Mouse (Mus musculus) kidney, adult 2 months (tissue): ENCODE results near the gene Gm7138. TPM values are rescaled to one million over a fixed set of nuclear protein-coding genes. Genes with fewer than 3 reads are reported as not detected.

Experiments
- DNase-seq: peaks from one replicate; pipeline ENCODE4 v3.0.0; 2021
- H3K27ac ChIP-seq: fragments of 200-500 bp; 2 replicates; pipeline ENCODE4 v1.5.1; 2012; ENCODE audit warnings: low read depth, low read length, control low read depth, inconsistent platforms; ENCODE audit not compliant: insufficient read depth
- H3K27me3 ChIP-seq: fragments of 200-500 bp; replicated peaks from 2 replicates; pipeline ENCODE4 v1.6.1; 2012; ENCODE audit warnings: mild to moderate bottlenecking, moderate library complexity, low read length, inconsistent platforms; ENCODE audit not compliant: control insufficient read depth, insufficient read depth
- H3K36me3 ChIP-seq: fragments of 200-500 bp; 2 replicates; pipeline ENCODE4 v1.6.1; 2012; ENCODE audit warnings: mild to moderate bottlenecking, moderate library complexity, low read length, inconsistent platforms; ENCODE audit not compliant: control insufficient read depth, insufficient read depth
- H3K4me1 ChIP-seq: fragments of 200-500 bp; 2 replicates; pipeline ENCODE4 v1.6.1; 2011; ENCODE audit warnings: low read length; ENCODE audit not compliant: control insufficient read depth, insufficient read depth
- H3K4me3 ChIP-seq: fragments of 200-500 bp; 2 replicates; pipeline ENCODE4 v1.5.1; 2011; ENCODE audit warnings: mild to moderate bottlenecking, low read depth, low read length, control low read depth; ENCODE audit not compliant: insufficient read depth
- CTCF ChIP-seq: fragments of 200-500 bp; conservative IDR thresholded peaks from 2 replicates; pipeline ENCODE4 v1.5.1; 2011; ENCODE audit warnings: low read depth, mild to moderate bottlenecking, control low read depth, low read length, moderate library complexity, mixed read lengths; ENCODE audit not compliant: insufficient read depth, insufficient read length
- POLR2A ChIP-seq: fragments of 200-500 bp; IDR thresholded peaks from one replicate; pipeline ENCODE4 v1.6.1; 2011; ENCODE audit warnings: low read depth, low read length, control low read depth
- WGBS: fragments of 180-500 bp; shearing (Covaris S2); methylation state at CpG from one replicate; pipeline ENCODE4 v1.1.7; 2018; 5-methylcytosine and 5-hydroxymethylcytosine counted together
- polyA plus RNA-seq: library from polyadenylated mRNA; depleted of rRNA; stranded (reverse); fragments of >200 nt; gene quantifications from 2 replicates; pipeline ENCODE4 v1.2.3, GENCODE M21; 2012; rRNA removed

Gm7138 gene
- polyA plus RNA-seq, 1 experiment = not detected

DNA sequence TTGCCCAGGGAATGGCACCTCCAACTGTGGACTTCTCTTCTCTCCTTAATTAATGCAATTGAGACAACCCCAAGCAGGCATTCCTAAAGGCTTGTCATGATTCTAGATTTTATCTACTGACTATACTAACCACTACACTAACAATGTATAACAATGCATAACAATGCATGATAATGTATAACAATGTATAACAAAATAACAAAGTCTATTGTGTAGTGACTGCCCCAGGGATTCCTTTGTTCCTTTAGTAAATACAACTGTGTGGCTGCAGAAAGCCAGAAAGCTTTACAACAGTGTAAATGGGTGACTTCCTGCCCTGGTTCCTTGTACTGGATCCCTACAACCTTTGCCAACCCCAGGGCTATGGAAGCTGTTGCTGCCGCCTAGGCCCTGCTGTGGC lies 40.8 kb downstream of the Gm7138 start:
- Histone ChIP-seq H3K36me3 (no peaks in the 10 kb centered on the region), H3K4me1 (no peaks in the 10 kb centered on the region), H3K27ac (no peak overlapping the region), H3K4me3 (no peak overlapping the region), H3K27me3 (no peaks in the 10 kb centered on the region)
- no peak for TF ChIP-seq CTCF
- TF ChIP-seq POLR2A = no peak
- DNase-seq = no peak
- 93% methylated on average over 1 of the region's 1 CpGs for WGBS

GRCm38 (mm10) chr10:77729241-77729640 lies 47.5 kb downstream of the Gm7138 start:
- DNase-seq = peak; percentile 4
- WGBS = 52% methylated on average over 4 of the region's 4 CpGs
- TF ChIP-seq CTCF (peak; percentile 44), POLR2A (no peak)

DNA sequence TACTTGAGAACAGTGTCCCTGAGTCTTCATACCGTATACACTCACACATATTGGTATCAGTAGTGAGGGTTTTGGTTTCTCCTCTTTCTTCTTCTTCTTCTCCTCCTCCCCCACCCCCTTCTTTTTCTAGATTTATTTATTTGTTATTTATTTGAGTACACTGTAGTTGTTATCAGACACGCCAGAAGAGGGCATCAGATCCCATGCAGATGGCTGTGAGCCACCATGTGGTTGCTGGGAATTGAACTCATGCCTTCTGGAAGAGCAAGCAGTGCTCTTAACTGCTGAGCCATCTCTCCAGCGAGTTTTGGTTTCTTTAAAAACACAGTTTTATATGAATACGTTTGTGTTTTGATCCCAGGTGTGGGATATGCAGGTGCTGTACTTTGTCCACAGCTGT lies 48.5 kb downstream of the Gm7138 start:
- no peak overlapping the region for H3K27ac ChIP-seq
- no peaks in the 10 kb centered on the region for H3K27me3 ChIP-seq
- no peak for TF ChIP-seq POLR2A
- 0 out of 2 replicates have a peak, but pooled peaks have one; percentile 17 for TF ChIP-seq CTCF
- no peak for DNase-seq
- no peak overlapping the region for H3K4me3 ChIP-seq
- 66% methylated on average over 4 of the region's 4 CpGs for WGBS
- no peaks in the 10 kb centered on the region for H3K4me1 ChIP-seq
- H3K36me3 ChIP-seq = no peaks in the 10 kb centered on the region

More at GRCm38 (mm10) chr10:77729241-77729640, 47.5 kb downstream of the Gm7138 start:
- no peaks in the 10 kb centered on the region for H3K27me3 ChIP-seq
- no peaks in the 10 kb centered on the region for H3K36me3 ChIP-seq
- no peak overlapping the region for H3K27ac ChIP-seq
- no peak overlapping the region for H3K4me3 ChIP-seq
- H3K4me1 ChIP-seq = no peaks in the 10 kb centered on the region

Other genes with a start within 250 kb of the Gm7138 start
- gene Itgb2, start 246.7 kb downstream of the Gm7138 start, polyA plus RNA-seq = 6.5 and 13.6 TPM in 2 replicates
- 321 and 342 TPM in 2 replicates for gene Pttg1ip, start 195.2 kb downstream of the Gm7138 start, polyA plus RNA-seq
- 241 and 269 TPM in 2 replicates for gene Sumo3, start 170.8 kb downstream of the Gm7138 start, polyA plus RNA-seq
- not detected in 2 replicates for gene Gm49325, start 170.7 kb downstream of the Gm7138 start, polyA plus RNA-seq
- 29.9 and 33.8 TPM in 2 replicates for gene Ube2g2, start 154.7 kb downstream of the Gm7138 start, polyA plus RNA-seq
- gene Tspear, start 90.4 kb downstream of the Gm7138 start, polyA plus RNA-seq = 0.86 and 1.2 TPM in 2 replicates
- not detected in 2 replicates for gene Gm19402, start 86.2 kb downstream of the Gm7138 start, polyA plus RNA-seq
- gene Gm9508, start 79.7 kb downstream of the Gm7138 start, polyA plus RNA-seq = not detected in 2 replicates
- not detected in 2 replicates for gene Gm10272, start 70.3 kb downstream of the Gm7138 start, polyA plus RNA-seq
- not detected in 2 replicates for gene Gm10024, start 65.5 kb downstream of the Gm7138 start, polyA plus RNA-seq
- gene Gm10142, start 61.1 kb downstream of the Gm7138 start, polyA plus RNA-seq = not detected in 2 replicates
- not detected in 2 replicates for gene Krtap12-1, start 56.3 kb downstream of the Gm7138 start, polyA plus RNA-seq
- not detected in 2 replicates for gene Gm10100, start 50.5 kb downstream of the Gm7138 start, polyA plus RNA-seq
- gene Gm18596, start 34.3 kb downstream of the Gm7138 start, polyA plus RNA-seq = not detected in 2 replicates
- gene Gm9736, start 25.6 kb downstream of the Gm7138 start, polyA plus RNA-seq = not detected in 2 replicates
- not detected in 2 replicates for gene Gm3233, start 17.3 kb downstream of the Gm7138 start, polyA plus RNA-seq
- gene Gm3238, start 5.6 kb downstream of the Gm7138 start, polyA plus RNA-seq = not detected in 2 replicates
- gene Gm3250, start 5.6 kb upstream of the Gm7138 start, polyA plus RNA-seq = not detected in 2 replicates
- not detected in 2 replicates for gene Gm7137, start 11.3 kb upstream of the Gm7138 start, polyA plus RNA-seq
- gene Gm9639, start 18.1 kb upstream of the Gm7138 start, polyA plus RNA-seq = not detected in 2 replicates
- not detected in 2 replicates for gene Gm19668, start 22.2 kb upstream of the Gm7138 start, polyA plus RNA-seq
- not detected in 2 replicates for gene Gm9507, start 34.9 kb upstream of the Gm7138 start, polyA plus RNA-seq
- not detected in 2 replicates for gene Gm2696, start 37.7 kb upstream of the Gm7138 start, polyA plus RNA-seq
- not detected in 2 replicates for gene Krtap10-4, start 50.2 kb upstream of the Gm7138 start, polyA plus RNA-seq
- gene Krtap10-10, start 59.0 kb upstream of the Gm7138 start, polyA plus RNA-seq = not detected in 2 replicates
- not detected in 2 replicates for gene Gm36176, start 69.9 kb upstream of the Gm7138 start, polyA plus RNA-seq
- not detected in 2 replicates for gene Gm10318, start 75.9 kb upstream of the Gm7138 start, polyA plus RNA-seq
- gene Gm3285, start 85.0 kb upstream of the Gm7138 start, polyA plus RNA-seq = not detected in 2 replicates
- gene Lrrc3, start 125.6 kb upstream of the Gm7138 start, polyA plus RNA-seq = 8.4 and 8.6 TPM in 2 replicates
- 0.53 and 1.2 TPM in 2 replicates for gene Trpm2, start 193.6 kb upstream of the Gm7138 start, polyA plus RNA-seq
- gene 1810043G02Rik, start 201.6 kb upstream of the Gm7138 start, polyA plus RNA-seq = 60.5 and 75.3 TPM in 2 replicates
- 100 and 107 TPM in 2 replicates for gene Pfkl, start 233.1 kb upstream of the Gm7138 start, polyA plus RNA-seq